Mouse (Mus musculus) stomach, postnatal 0 days (tissue): ENCODE measurements around the gene Camkv.

ENCODE experiments used
- CTCF ChIP-seq: IDR thresholded peaks from 2 replicates; pipeline ENCODE4 v1.5.1; 2016; ENCODE audit warnings: antibody characterized with exemption, low read depth, mild to moderate bottlenecking, moderate library complexity
- EP300 ChIP-seq: optimal IDR thresholded peaks from 2 replicates; pipeline ENCODE3; 2016; ENCODE audit warnings: antibody characterized with exemption

- peak; percentile 16; the same call in 1 of the 2 replicates for TF ChIP-seq CTCF
- TF ChIP-seq EP300: no peak
These were observed 47.1 kb upstream of the Camkv start for GRCm38 (mm10) chr9:107888267-107888850.
